Mouse (Mus musculus) liver, embryonic 16.5 days (tissue): ENCODE results near the gene Map2k5. TPM values are rescaled to one million over a fixed set of nuclear protein-coding genes. Genes with fewer than 3 reads are reported as not detected.

Source experiments
- ATAC-seq: fragments of 200-750 bp; cut with Nextera tagmentation; 2 replicates; pipeline ENCODE4 v1.8.0; 2017; ENCODE audit warnings: low read depth, mild to moderate bottlenecking, moderate number of reproducible peaks, moderate library complexity
- H3K27ac ChIP-seq: fragments of 300-500 bp; sonication (generic); 2 replicates; pipeline ENCODE4 v1.5.1; 2014; ENCODE audit warnings: mild to moderate bottlenecking, low read length
- H3K27me3 ChIP-seq: fragments of 300-500 bp; sonication (generic); 2 replicates; pipeline ENCODE4 v1.6.1; 2014; ENCODE audit warnings: low read depth, low read length, mixed read lengths; ENCODE audit not compliant: control insufficient read depth, insufficient read depth
- H3K36me3 ChIP-seq: fragments of 300-500 bp; sonication (generic); 2 replicates; pipeline ENCODE4 v1.6.1; 2014; ENCODE audit warnings: mild to moderate bottlenecking; ENCODE audit not compliant: control insufficient read depth, insufficient read depth
- H3K4me1 ChIP-seq: fragments of 300-500 bp; sonication (generic); 2 replicates; pipeline ENCODE4 v1.6.1; 2014; ENCODE audit warnings: low read depth, low read length, mixed read lengths; ENCODE audit not compliant: control insufficient read depth
- H3K4me2 ChIP-seq: fragments of 300-500 bp; sonication (generic); 2 replicates; pipeline ENCODE4 v1.6.1; 2014; ENCODE audit warnings: low read depth, low read length, mixed read lengths
- H3K4me3 ChIP-seq: fragments of 300-500 bp; sonication (generic); 2 replicates; pipeline ENCODE4 v1.5.1; 2014; ENCODE audit warnings: low read depth, mild to moderate bottlenecking, low read length
- H3K9ac ChIP-seq: fragments of 300-500 bp; sonication (generic); 2 replicates; pipeline ENCODE4 v1.6.1; 2014; ENCODE audit warnings: low read depth, low read length
- H3K9me3 ChIP-seq: fragments of 300-500 bp; sonication (generic); replicated peaks from 2 replicates; pipeline ENCODE4 v1.6.1; 2016; ENCODE audit warnings: low read length; ENCODE audit not compliant: control insufficient read depth
- WGBS: fragments of 180-500 bp; shearing (Covaris S2); extraction: QIAGEN DNeasy Blood & Tissue Kit; methylation state at CpG from one replicate; pipeline ENCODE4 v1.1.7; 2014; ENCODE audit not compliant: insufficient replicate concordance; 5-methylcytosine and 5-hydroxymethylcytosine counted together
- polyA plus RNA-seq: library from polyadenylated mRNA; unstranded; fragments of >200 nt; fragmentation: Nextera tagmentation; extraction: Ambion mirVana; gene quantifications from 2 replicates; pipeline ENCODE4 v1.2.1, GENCODE M21; 2015

The Map2k5 gene
- polyA plus RNA-seq, 1 experiment from 2014 or later: 7.7 TPM

DNA sequence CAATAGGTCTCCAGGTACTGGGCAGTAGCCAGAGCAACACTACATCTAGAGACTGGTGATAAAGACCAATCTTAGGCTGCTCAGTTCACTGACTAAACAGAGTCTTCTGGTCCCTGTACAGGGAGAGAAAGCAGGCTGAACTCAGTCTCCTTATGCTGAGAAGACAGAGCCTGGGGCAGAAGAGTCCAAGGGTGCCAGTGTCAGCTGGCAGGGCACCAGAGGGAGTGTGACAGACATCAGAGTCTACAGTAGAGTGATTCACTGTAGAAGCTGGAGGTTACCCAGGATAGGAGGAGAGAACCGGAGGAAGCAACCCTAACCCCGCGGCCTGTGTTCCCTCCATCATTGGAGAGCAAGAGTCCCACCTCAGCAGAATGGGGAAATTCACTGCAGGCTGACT lies 79.0 kb downstream of the Map2k5 start:
- no peak for ATAC-seq
- no peak overlapping the region for H3K4me3 ChIP-seq
- H3K27ac ChIP-seq: no peak overlapping the region
- H3K4me2 ChIP-seq: no peak overlapping the region
- WGBS: 92% methylated on average over 3 of the region's 3 CpGs
- H3K9me3 ChIP-seq: no peaks in the 10 kb centered on the region; the same call in 1 of the 2 replicates
- no peaks in the 10 kb centered on the region for H3K4me1 ChIP-seq
- no peak overlapping the region for H3K9ac ChIP-seq
- H3K27me3 ChIP-seq: no peaks in the 10 kb centered on the region
- no peaks in the 10 kb centered on the region for H3K36me3 ChIP-seq

DNA sequence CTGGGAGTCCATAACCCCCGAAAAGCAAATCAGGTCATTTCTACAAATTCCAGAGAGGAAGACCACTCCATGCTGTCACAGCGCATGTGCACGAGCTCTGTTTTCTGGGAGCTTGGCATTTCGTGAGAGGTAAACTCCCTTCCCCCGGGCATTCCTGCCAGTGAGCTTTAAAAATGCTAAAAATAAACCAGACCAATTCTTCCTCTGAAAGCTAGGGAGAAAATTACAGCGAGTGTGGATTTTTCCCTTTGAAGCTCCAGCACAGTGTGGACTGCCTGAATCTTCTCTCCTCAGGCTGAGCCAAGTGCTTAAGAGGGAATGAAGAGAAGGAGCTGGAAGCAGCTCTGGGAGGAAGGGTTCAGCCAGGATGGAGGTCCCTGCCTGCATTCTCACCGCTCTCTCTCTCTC lies 82.1 kb downstream of the Map2k5 start:
- H3K9me3 ChIP-seq: no peaks in the 10 kb centered on the region; the same call in 1 of the 2 replicates
- no peak overlapping the region for H3K4me2 ChIP-seq
- no peaks in the 10 kb centered on the region for H3K27me3 ChIP-seq
- H3K4me1 ChIP-seq: no peaks in the 10 kb centered on the region
- no peaks in the 10 kb centered on the region for H3K36me3 ChIP-seq
- no peak overlapping the region for H3K9ac ChIP-seq
- no peak overlapping the region for H3K4me3 ChIP-seq
- no peak overlapping the region for H3K27ac ChIP-seq
- no peak for ATAC-seq
- 68% methylated on average over 7 of the region's 7 CpGs for WGBS

GRCm38 (mm10) chr9:63294846-63295245 lies 82.9 kb downstream of the Map2k5 start:
- Histone ChIP-seq H3K4me3 (no peak overlapping the region), H3K4me2 (no peak overlapping the region), H3K36me3 (no peaks in the 10 kb centered on the region), H3K9ac (no peak overlapping the region), H3K27ac (no peak overlapping the region), H3K9me3 (no peaks in the 10 kb centered on the region), H3K4me1 (no peaks in the 10 kb centered on the region), H3K27me3 (no peaks in the 10 kb centered on the region)
- 54% methylated on average over 6 of the region's 6 CpGs for WGBS
- no peak for ATAC-seq

DNA sequence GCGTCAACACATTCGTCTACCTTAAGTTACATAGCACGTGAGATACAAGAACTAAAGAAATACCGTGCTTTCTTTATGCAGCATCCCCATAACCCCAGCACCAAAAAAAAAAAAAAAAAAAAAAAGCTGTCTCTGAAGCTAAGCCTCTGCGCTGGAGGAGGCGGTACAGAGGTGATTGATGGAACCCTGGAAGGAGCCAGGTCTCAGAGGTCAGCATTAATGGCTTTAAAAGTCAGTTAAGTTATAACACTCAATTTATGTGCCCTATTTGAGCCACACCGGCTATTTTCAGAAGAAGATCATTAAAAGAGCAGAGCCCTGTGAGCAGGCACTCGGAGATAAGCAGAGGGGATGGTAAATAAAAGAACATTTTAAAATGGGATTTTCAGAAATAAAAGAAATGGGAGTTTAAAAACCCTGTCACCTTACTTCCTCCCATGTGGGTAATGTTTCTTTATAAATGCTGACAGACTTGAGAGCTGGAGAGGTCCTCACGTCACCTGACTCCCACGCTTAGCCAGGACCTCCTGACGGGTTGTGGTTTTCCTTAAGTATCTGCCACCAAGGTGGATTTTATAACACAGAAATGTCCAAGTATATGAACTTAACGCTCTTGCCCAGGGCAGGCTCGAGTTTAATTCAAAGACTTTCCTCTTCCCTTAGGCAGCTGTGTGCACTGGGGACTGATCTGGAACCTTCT lies 83.8 kb downstream of the Map2k5 start:
- Histone ChIP-seq H3K36me3 (no peaks in the 10 kb centered on the region; the same call in 1 of the 2 replicates), H3K27ac (no peak overlapping the region), H3K4me1 (no peaks in the 10 kb centered on the region), H3K4me3 (no peak overlapping the region), H3K9me3 (no peaks in the 10 kb centered on the region), H3K4me2 (no peak overlapping the region), H3K27me3 (no peaks in the 10 kb centered on the region), H3K9ac (no peak overlapping the region)
- ATAC-seq: no peak
- WGBS: 69% methylated on average over 13 of the region's 13 CpGs

- H3K9ac ChIP-seq: no peak overlapping the region
- whole genome bisulfite sequencing: 65% methylated on average over 4 of the region's 4 CpGs
- no peak for ATAC-seq
These were observed 89.0 kb downstream of the Map2k5 start for GRCm38 (mm10) chr9:63288676-63289075.

GRCm38 (mm10) chr9:63284392-63284791 lies 93.3 kb downstream of the Map2k5 start:
- Histone ChIP-seq H3K4me3 (no peak overlapping the region), H3K4me2 (no peak overlapping the region), H3K27me3 (no peaks in the 10 kb centered on the region), H3K9ac (no peak overlapping the region), H3K27ac (no peak overlapping the region), H3K36me3 (no peaks in the 10 kb centered on the region; the same call in none of the 2 replicates), H3K9me3 (no peaks in the 10 kb centered on the region), H3K4me1 (no peaks in the 10 kb centered on the region)
- ATAC-seq: no peak
- WGBS: 78% methylated on average over 9 of the region's 9 CpGs

More at GRCm38 (mm10) chr9:63288676-63289075, 89.0 kb downstream of the Map2k5 start:
- Histone ChIP-seq H3K9me3 (no peaks in the 10 kb centered on the region), H3K36me3 (no peaks in the 10 kb centered on the region; the same call in 1 of the 2 replicates), H3K27me3 (no peaks in the 10 kb centered on the region), H3K4me3 (no peak overlapping the region), H3K4me1 (no peaks in the 10 kb centered on the region), H3K27ac (no peak overlapping the region), H3K4me2 (no peak overlapping the region)

- no peak overlapping the region for H3K27ac ChIP-seq
- no peaks in the 10 kb centered on the region; the same call in 1 of the 2 replicates for H3K36me3 ChIP-seq
- H3K4me1 ChIP-seq: no peaks in the 10 kb centered on the region
- H3K9ac ChIP-seq: no peak overlapping the region
- no peak for ATAC-seq
- H3K9me3 ChIP-seq: no peaks in the 10 kb centered on the region
- H3K4me2 ChIP-seq: no peak overlapping the region
- H3K27me3 ChIP-seq: no peaks in the 10 kb centered on the region
- H3K4me3 ChIP-seq: no peak overlapping the region
- 76% methylated on average over 7 of the region's 7 CpGs for WGBS
These were observed 95.7 kb downstream of the Map2k5 start for GRCm38 (mm10) chr9:63281996-63282395.

- Histone ChIP-seq H3K36me3 (no peaks in the 10 kb centered on the region; the same call in 1 of the 2 replicates), H3K27ac (no peak overlapping the region), H3K27me3 (no peaks in the 10 kb centered on the region), H3K4me1 (no peaks in the 10 kb centered on the region), H3K9ac (no peak overlapping the region), H3K9me3 (no peaks in the 10 kb centered on the region), H3K4me2 (no peak overlapping the region), H3K4me3 (no peak overlapping the region)
- WGBS: 49% methylated on average over 2 of the region's 2 CpGs
- ATAC-seq: no peak
These were observed 96.6 kb downstream of the Map2k5 start for GRCm38 (mm10) chr9:63281086-63281485.

DNA sequence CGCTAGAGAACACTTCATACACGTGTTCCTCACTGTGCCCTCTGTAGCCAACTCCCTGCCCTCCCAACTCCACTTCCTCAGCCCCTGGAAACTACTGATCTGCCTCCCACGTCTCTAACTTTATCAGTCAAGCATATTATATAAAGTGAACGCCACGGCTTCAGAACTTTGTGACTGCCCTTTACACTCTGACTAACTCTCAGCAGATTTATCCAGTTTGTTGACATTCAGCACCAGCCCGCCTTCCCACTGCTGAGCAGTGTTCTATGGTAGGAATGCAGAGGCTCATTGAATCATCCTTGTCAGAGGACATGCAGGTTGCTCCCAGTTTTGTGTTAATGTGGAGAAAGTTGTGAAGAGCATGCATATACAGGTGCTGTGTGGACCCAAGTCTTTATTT lies 103.9 kb downstream of the Map2k5 start:
- 53% methylated on average over 6 of the region's 6 CpGs for WGBS
- H3K4me1 ChIP-seq: no peaks in the 10 kb centered on the region
- H3K9ac ChIP-seq: no peak overlapping the region
- H3K4me2 ChIP-seq: no peak overlapping the region
- H3K4me3 ChIP-seq: no peak overlapping the region
- H3K27ac ChIP-seq: no peak overlapping the region
- H3K36me3 ChIP-seq: no peaks in the 10 kb centered on the region
- ATAC-seq: peak; percentile 66
- H3K27me3 ChIP-seq: no peaks in the 10 kb centered on the region
- no peaks in the 10 kb centered on the region for H3K9me3 ChIP-seq
